Mouse (Mus musculus): Measurements from ENCODE around the gene Prkch. TPM values are rescaled to one million over a fixed set of nuclear protein-coding genes. Genes with fewer than 3 reads are reported as not detected.
A peak's percentile ranks its signal among the peaks of the same experiment; 100 is the strongest.

The Prkch gene
- polyA plus RNA-seq, 1 experiment from 2014 or later, result 40.4 TPM

- DNase-seq (ENCODE audit: low spot score), result no peak
Observed at GRCm38 (mm10) chr12:73793216-73793615, 208.6 kb downstream of the Prkch start.

- no peak for DNase-seq (ENCODE audit: low spot score)
Observed at GRCm38 (mm10) chr12:73793744-73794143, 209.1 kb downstream of the Prkch start.

GRCm38 (mm10) chr12:73794151-73794883, 209.7 kb downstream of the Prkch start:
- DNase-seq (ENCODE audit: low spot score), result peak; percentile 50

GRCm38 (mm10) chr12:73799671-73800070, 215.1 kb downstream of the Prkch start:
- DNase-seq (ENCODE audit: low spot score), result no peak

- no peak for DNase-seq (ENCODE audit: low spot score)
Observed at GRCm38 (mm10) chr12:73800886-73801285, 216.3 kb downstream of the Prkch start.

GRCm38 (mm10) chr12:73801845-73802244, 217.2 kb downstream of the Prkch start:
- no peak for DNase-seq (ENCODE audit: low spot score)

- DNase-seq (ENCODE audit: low spot score), result no peak
Observed at GRCm38 (mm10) chr12:73802379-73803057, 217.9 kb downstream of the Prkch start.

GRCm38 (mm10) chr12:73803946-73804345, 219.3 kb downstream of the Prkch start:
- no peak for DNase-seq (ENCODE audit: low spot score)

GRCm38 (mm10) chr12:73805541-73805940, 220.9 kb downstream of the Prkch start:
- no peak for DNase-seq (ENCODE audit: low spot score)

- DNase-seq (ENCODE audit: low spot score), result peak; percentile 18
Observed at GRCm38 (mm10) chr12:73806003-73806402, 221.4 kb downstream of the Prkch start.

- no peak for DNase-seq (ENCODE audit: low spot score)
Observed at GRCm38 (mm10) chr12:73807228-73807627, 222.6 kb downstream of the Prkch start.

GRCm38 (mm10) chr12:73810041-73810795, 225.6 kb downstream of the Prkch start:
- DNase-seq (ENCODE audit: low spot score), result no peak

- DNase-seq (ENCODE audit: low spot score), result no peak
Observed at GRCm38 (mm10) chr12:73810903-73811302, 226.3 kb downstream of the Prkch start.

- no peak for DNase-seq (ENCODE audit: low spot score)
Observed at GRCm38 (mm10) chr12:73812198-73812597, 227.6 kb downstream of the Prkch start.

- DNase-seq (ENCODE audit: low spot score), result no peak
Observed at GRCm38 (mm10) chr12:73813016-73813900, 228.7 kb downstream of the Prkch start.

GRCm38 (mm10) chr12:73814056-73814735, 229.6 kb downstream of the Prkch start:
- DNase-seq (ENCODE audit: low spot score), result no peak

- no peak for DNase-seq (ENCODE audit: low spot score)
Observed at GRCm38 (mm10) chr12:73814897-73815296, 230.3 kb downstream of the Prkch start.

- no peak for DNase-seq (ENCODE audit: low spot score)
Observed at GRCm38 (mm10) chr12:73815463-73815862, 230.9 kb downstream of the Prkch start.

- DNase-seq (ENCODE audit: low spot score), result no peak
Observed at GRCm38 (mm10) chr12:73815892-73816291, 231.3 kb downstream of the Prkch start.

- DNase-seq (ENCODE audit: low spot score), result no peak
Observed at GRCm38 (mm10) chr12:73816866-73817265, 232.3 kb downstream of the Prkch start.
